Mouse (Mus musculus) thymus, adult 2 months (tissue): ENCODE data around the gene Apoc2.

ENCODE experiments used
- CTCF ChIP-seq: fragments of 200-500 bp; IDR thresholded peaks from 2 replicates; pipeline ENCODE4 v1.5.1; 2012; ENCODE audit warnings: mild to moderate bottlenecking, control low read depth, low read length, moderate library complexity, borderline replicate concordance; ENCODE audit not compliant: control insufficient read depth, poor library complexity, insufficient read depth; ENCODE audit errors: extremely low read depth
- POLR2A ChIP-seq: fragments of 200-500 bp; IDR thresholded peaks from 2 replicates; pipeline ENCODE4 v1.6.1; 2012; ENCODE audit warnings: mild to moderate bottlenecking, low read length, control low read depth, moderate library complexity; ENCODE audit not compliant: control insufficient read depth, poor library complexity, insufficient read depth; ENCODE audit errors: extremely low read depth

DNA sequence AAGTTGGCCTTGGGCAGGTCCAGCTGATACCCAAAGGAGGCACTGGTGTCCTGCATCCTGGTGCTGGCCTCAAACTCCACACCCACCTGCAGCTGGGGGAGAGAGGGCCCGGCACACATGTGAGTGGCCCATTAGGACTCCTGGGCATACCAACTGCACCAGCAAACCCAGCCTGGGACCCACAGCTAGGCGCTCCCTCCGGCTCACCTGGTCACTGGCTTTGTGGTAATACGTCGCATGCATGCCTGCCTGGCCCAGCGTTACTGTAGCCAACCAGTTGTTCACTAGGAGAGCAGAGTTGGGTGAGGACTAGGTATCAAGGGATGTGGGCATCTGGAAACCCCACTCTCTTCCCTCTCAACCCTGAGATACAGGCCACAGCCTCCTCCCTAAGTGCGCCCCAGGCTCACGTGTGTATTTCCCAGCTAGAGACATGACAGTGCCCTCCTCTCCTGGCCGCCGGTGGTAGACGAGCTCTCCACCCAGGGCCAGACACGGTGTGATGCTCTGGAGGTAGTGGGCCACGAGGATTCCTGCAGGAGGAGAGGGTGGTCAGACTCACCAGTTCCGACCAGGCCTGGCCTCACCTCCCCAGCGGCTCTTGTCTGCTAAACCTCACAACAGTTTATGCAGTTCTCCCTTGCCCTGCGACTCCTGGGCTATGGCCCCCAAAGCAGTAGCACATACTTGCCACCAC lies 25.3 kb upstream of the Apoc2 start:
- TF ChIP-seq CTCF (no peak), POLR2A (no peak)
